Mouse (Mus musculus) heart, embryonic 12.5 days (tissue): ENCODE measurements around the gene Hoxc5. TPM values are rescaled to one million over a fixed set of nuclear protein-coding genes. Genes with fewer than 3 reads are reported as not detected.
A peak's percentile ranks its signal among the peaks of the same experiment; 100 is the strongest.

Experiments used
- ATAC-seq: fragments of 200-750 bp; cut with Nextera tagmentation; 2 replicates; pipeline ENCODE4 v1.8.0; 2017; ENCODE audit warnings: moderate TSS enrichment, moderate library complexity; ENCODE audit not compliant: insufficient number of reproducible peaks, low FRiP score
- H3K27ac ChIP-seq: fragments of 300-500 bp; sonication (generic); 2 replicates; pipeline ENCODE4 v1.5.1; 2016; ENCODE audit warnings: mild to moderate bottlenecking, moderate library complexity; ENCODE audit not compliant: poor library complexity, severe bottlenecking
- H3K27me3 ChIP-seq: fragments of 300-500 bp; sonication (generic); replicated peaks from 2 replicates; pipeline ENCODE4 v1.6.1; 2016; ENCODE audit warnings: mild to moderate bottlenecking, moderate library complexity
- H3K36me3 ChIP-seq: fragments of 300-500 bp; sonication (generic); 2 replicates; pipeline ENCODE4 v1.6.1; 2016; ENCODE audit warnings: mild to moderate bottlenecking, moderate library complexity
- H3K4me1 ChIP-seq: fragments of 300-500 bp; sonication (generic); replicated peaks from 2 replicates; pipeline ENCODE4 v1.6.1; 2016; ENCODE audit warnings: mild to moderate bottlenecking
- H3K4me2 ChIP-seq: fragments of 300-500 bp; sonication (generic); 2 replicates; pipeline ENCODE4 v1.6.1; 2016; ENCODE audit warnings: mild to moderate bottlenecking, moderate library complexity
- H3K4me3 ChIP-seq: fragments of 300-500 bp; sonication (generic); 2 replicates; pipeline ENCODE4 v1.5.1; 2016; ENCODE audit warnings: mild to moderate bottlenecking
- H3K9ac ChIP-seq: fragments of 300-500 bp; sonication (generic); 2 replicates; pipeline ENCODE4 v1.6.1; 2016; ENCODE audit warnings: mild to moderate bottlenecking, moderate library complexity
- H3K9me3 ChIP-seq: fragments of 300-500 bp; sonication (generic); replicated peaks from 2 replicates; pipeline ENCODE4 v1.6.1; 2016; ENCODE audit warnings: mild to moderate bottlenecking, moderate library complexity
- WGBS: fragments of 180-500 bp; shearing (Covaris S2); methylation state at CpG from one replicate; pipeline ENCODE4 v1.1.7; 2016; 5-methylcytosine and 5-hydroxymethylcytosine counted together
- polyA plus RNA-seq: library from polyadenylated mRNA; unstranded; fragments of >200 nt; fragmentation: Nextera tagmentation; extraction: Ambion mirVana; gene quantifications from 2 replicates; pipeline ENCODE4 v1.2.1, GENCODE M21; 2016

Hoxc5 gene
- polyA plus RNA-seq, 1 experiment from 2014 or later: 0.38 TPM

DNA sequence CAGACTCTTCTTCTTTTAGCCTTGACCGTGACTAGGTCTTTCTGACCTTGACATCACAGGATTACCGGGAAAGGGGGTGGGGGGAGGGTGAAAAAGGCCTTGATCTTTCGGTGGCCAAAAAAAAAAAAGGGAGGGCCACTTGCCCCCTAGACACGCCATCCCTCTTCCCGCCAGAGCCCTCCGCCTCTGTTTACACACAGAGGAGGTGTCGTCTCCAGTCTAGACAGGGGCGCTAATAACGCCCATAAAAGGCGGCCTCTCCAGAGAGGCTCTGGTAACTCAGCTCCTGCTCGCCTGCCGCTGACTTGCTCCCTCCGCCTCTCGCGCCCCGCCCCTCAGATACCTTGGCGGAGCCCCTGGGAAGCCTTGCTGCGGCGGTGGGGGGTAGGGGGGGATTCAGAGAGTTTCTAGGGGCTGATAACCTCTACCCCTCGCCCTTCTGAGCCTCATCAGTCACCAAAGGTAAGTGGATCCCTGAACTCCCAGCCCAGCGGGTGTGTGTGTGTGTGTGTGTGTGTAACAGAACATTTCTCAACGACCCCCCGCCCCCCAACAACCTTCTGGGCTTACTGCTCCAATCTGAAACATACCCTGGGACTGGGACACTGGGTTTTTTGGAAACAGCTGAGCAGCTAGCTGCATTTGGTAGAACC, 35.4 kb upstream of the Hoxc5 start:
- ATAC-seq: peak; percentile 64; the same call in 1 of the 2 replicates
- Histone ChIP-seq H3K27me3 (peaks cover 100% of the 10 kb centered on the region), H3K4me3 (no peak overlapping the region), H3K9ac (no peak overlapping the region), H3K9me3 (no peaks in the 10 kb centered on the region), H3K36me3 (no peaks in the 10 kb centered on the region), H3K4me2 (no peak overlapping the region), H3K27ac (no peak overlapping the region), H3K4me1 (0 out of 2 replicates have a peak, but pooled peaks cover 5% of the 10 kb centered on the region)
- WGBS: under 1% methylated on average over 23 of the region's 23 CpGs

- Histone ChIP-seq H3K9me3 (no peaks in the 10 kb centered on the region), H3K4me1 (0 out of 2 replicates have a peak, but pooled peaks cover 5% of the 10 kb centered on the region), H3K4me3 (no peak overlapping the region), H3K27me3 (peaks cover 99% of the 10 kb centered on the region), H3K27ac (no peak overlapping the region), H3K4me2 (no peak overlapping the region), H3K36me3 (no peaks in the 10 kb centered on the region), H3K9ac (no peak overlapping the region)
- no peak for ATAC-seq
- WGBS: under 1% methylated on average over 12 of the region's 12 CpGs
Observed at GRCm38 (mm10) chr15:102934438-102934837, 32.8 kb upstream of the Hoxc5 start.

- 1% methylated on average over 27 of the region's 27 CpGs for WGBS
- 0 out of 2 replicates have a peak overlapping the region, but pooled peaks have one; percentile 1 for H3K4me3 ChIP-seq
- no peaks in the 10 kb centered on the region for H3K36me3 ChIP-seq
- H3K9me3 ChIP-seq: no peaks in the 10 kb centered on the region
- peak overlapping the region; percentile 9; the same call in 1 of the 2 replicates for H3K4me2 ChIP-seq
- H3K27me3 ChIP-seq: peaks cover 99% of the 10 kb centered on the region
- no peak overlapping the region for H3K27ac ChIP-seq
- H3K4me1 ChIP-seq: 0 out of 2 replicates have a peak, but pooled peaks cover 5% of the 10 kb centered on the region
- no peak overlapping the region for H3K9ac ChIP-seq
- ATAC-seq: no peak
Observed at GRCm38 (mm10) chr15:102934897-102935296, 32.3 kb upstream of the Hoxc5 start.

- Histone ChIP-seq H3K4me2 (no peak within 1 kb of the TSS), H3K27me3 (peaks cover 99% of the 10 kb centered on the region), H3K36me3 (no peaks in the 10 kb centered on the region), H3K9me3 (no peaks in the 10 kb centered on the region), H3K9ac (no peak within 1 kb of the TSS), H3K27ac (no peak within 1 kb of the TSS), H3K4me3 (no peak within 1 kb of the TSS; the same call in 1 of the 2 replicates), H3K4me1 (0 out of 2 replicates have a peak, but pooled peaks cover 5% of the 10 kb centered on the region)
- ATAC-seq: no peak
- 1% methylated on average over 31 of the region's 31 CpGs for WGBS
Observed at GRCm38 (mm10) chr15:102936279-102936972, 30.8 kb upstream of the Hoxc5 start, which contains the start of gene Hoxc12. TSS of gene Hoxc12 (plus strand) at chr15:102936757.

DNA sequence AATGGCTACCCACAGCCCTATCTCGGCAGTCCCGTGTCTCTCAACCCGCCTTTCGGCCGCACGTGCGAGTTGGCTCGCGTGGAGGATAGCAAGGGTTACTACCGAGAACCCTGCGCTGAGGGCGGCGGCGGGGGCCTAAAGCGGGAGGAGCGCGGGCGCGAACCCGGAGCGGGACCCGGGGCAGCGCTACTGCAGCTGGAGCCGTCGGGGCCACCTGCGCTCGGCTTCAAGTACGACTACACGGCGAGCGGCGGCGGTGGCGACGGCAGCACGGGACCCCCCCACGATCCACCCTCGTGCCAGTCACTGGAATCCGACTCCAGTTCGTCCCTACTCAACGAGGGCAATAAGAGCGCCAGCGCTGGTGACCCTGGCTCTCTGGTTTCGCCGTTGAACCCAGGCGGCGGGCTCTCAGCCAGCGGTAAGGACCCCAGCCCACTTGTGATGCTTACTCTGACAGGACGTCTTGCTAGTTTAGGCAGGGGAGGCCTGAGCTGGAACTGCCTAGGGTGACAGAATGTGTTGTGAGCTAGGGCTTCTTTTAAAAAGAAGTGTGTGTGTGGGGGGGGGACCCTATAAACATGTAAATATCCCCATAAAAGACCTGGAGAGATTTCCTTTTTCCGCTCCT, 30.1 kb upstream of the Hoxc5 start:
- no peak for ATAC-seq
- 0 out of 2 replicates have a peak, but pooled peaks cover 5% of the 10 kb centered on the region for H3K4me1 ChIP-seq
- H3K4me2 ChIP-seq: no peak overlapping the region
- no peaks in the 10 kb centered on the region for H3K9me3 ChIP-seq
- no peaks in the 10 kb centered on the region for H3K36me3 ChIP-seq
- H3K27ac ChIP-seq: no peak overlapping the region
- no peak overlapping the region for H3K9ac ChIP-seq
- 2% methylated on average over 50 of the region's 50 CpGs for WGBS
- H3K27me3 ChIP-seq: peaks cover 99% of the 10 kb centered on the region
- no peak overlapping the region; the same call in 1 of the 2 replicates for H3K4me3 ChIP-seq

DNA sequence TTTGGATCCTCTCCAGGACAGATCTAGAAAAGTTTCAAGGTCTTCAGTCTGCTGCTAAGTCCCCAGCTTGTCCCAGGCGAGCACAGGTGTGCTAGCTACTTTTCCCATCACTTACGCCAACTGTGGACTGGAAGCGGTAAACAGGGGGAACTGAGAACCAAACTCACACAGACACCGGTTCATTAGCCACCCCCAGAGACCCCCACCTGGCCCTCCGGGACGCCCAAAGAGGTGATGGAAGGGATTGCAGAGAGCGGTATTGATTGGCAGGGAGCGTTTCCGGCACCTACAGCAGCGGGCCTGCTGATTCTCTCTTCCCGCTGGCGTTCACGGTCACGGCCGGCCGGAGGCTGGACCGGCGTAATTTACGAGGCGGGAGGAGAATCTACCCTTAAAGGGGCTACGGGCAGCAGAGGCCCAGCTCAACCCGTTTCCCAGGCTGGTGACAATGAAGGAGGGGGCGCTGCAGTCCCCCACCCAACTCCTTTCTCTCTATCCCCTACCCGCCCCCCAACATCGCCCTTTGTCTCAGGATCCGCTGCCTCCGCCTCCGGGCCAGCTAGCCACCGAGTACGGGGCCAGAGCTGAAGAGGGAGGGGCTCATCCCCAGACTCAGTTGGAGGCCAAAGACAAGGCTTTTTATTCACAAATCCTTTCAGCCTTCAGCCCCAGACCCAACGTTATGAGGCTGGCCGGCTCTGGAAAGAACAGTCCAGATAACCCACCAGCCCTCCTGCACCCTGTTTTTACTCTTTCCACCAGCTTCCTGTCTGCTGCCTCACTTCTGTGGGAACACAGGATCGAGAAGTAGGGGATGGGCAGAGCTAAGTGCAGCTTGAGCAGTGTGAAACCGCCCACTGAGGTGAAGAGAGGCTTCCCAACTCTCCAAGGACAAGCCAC, 27.7 kb upstream of the Hoxc5 start:
- ATAC-seq: no peak
- under 1% methylated on average over 34 of the region's 34 CpGs for WGBS
- Histone ChIP-seq H3K4me1 (0 out of 2 replicates have a peak, but pooled peaks cover 5% of the 10 kb centered on the region), H3K9me3 (no peaks in the 10 kb centered on the region), H3K27me3 (peaks cover 97% of the 10 kb centered on the region), H3K4me2 (no peak overlapping the region), H3K4me3 (no peak overlapping the region), H3K9ac (no peak overlapping the region), H3K27ac (no peak overlapping the region), H3K36me3 (no peaks in the 10 kb centered on the region)

DNA sequence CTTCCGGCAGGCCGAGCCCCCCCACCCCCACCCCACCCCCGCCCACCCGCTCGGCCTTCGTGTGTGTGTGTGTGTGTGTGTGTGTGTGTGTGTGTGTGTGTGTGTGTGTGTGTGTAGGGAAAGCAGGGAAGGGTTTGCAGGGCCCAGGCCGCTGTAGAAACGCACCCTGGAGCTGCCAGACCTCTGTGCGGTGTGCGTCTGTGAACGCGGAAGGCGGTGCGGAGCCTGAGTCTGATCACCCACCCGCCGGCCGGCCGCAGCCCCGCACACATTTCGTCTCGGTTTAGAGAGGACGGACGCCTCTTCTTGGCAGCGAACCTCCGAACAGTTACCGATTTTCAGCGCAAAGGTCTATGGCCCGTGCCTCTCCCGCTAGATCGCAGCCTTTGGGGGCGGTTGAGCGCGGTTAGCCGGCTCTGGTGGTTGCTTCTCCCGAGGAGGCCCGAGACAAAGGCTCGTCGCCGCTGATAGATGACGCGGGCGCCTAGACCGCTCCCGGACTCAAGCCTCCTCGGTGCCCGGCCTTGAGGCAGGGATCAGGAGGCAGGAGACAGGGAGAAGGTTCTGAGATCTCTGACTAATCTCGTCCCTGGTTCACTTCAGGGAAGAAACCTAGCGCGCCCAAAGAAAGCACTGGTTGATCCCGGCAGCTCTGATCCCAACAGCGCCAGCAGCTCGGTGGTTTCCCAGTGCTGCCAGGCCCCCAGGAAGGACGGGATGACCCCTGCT, 24.3 kb upstream of the Hoxc5 start:
- H3K4me3 ChIP-seq: peak overlapping the region; percentile 33
- no peak for ATAC-seq
- H3K4me1 ChIP-seq: no peaks in the 10 kb centered on the region
- H3K9ac ChIP-seq: no peak overlapping the region
- H3K4me2 ChIP-seq: peak overlapping the region; percentile 56
- H3K27me3 ChIP-seq: peaks cover 98% of the 10 kb centered on the region
- H3K9me3 ChIP-seq: no peaks in the 10 kb centered on the region
- H3K27ac ChIP-seq: no peak overlapping the region
- under 1% methylated on average over 45 of the region's 53 CpGs for WGBS
- no peaks in the 10 kb centered on the region for H3K36me3 ChIP-seq

- Histone ChIP-seq H3K36me3 (no peaks in the 10 kb centered on the region), H3K27me3 (peaks cover 98% of the 10 kb centered on the region), H3K9me3 (no peaks in the 10 kb centered on the region), H3K27ac (no peak overlapping the region), H3K9ac (no peak overlapping the region), H3K4me1 (no peaks in the 10 kb centered on the region), H3K4me2 (peak overlapping the region; percentile 56), H3K4me3 (peak overlapping the region; percentile 33)
- WGBS: 4% methylated on average over 5 of the region's 5 CpGs
- no peak for ATAC-seq
Observed at GRCm38 (mm10) chr15:102943468-102943813, 23.8 kb upstream of the Hoxc5 start.

- no peak overlapping the region for H3K27ac ChIP-seq
- peaks cover 98% of the 10 kb centered on the region for H3K27me3 ChIP-seq
- H3K4me1 ChIP-seq: no peaks in the 10 kb centered on the region
- no peak overlapping the region for H3K4me3 ChIP-seq
- no peak overlapping the region for H3K9ac ChIP-seq
- 10% methylated on average over 22 of the region's 22 CpGs for WGBS
- no peaks in the 10 kb centered on the region for H3K36me3 ChIP-seq
- no peaks in the 10 kb centered on the region for H3K9me3 ChIP-seq
- no peak for ATAC-seq
- no peak overlapping the region for H3K4me2 ChIP-seq
Observed at GRCm38 (mm10) chr15:102945185-102946077, 21.8 kb upstream of the Hoxc5 start.
